Mouse (Mus musculus) hindbrain, postnatal 0 days (tissue): ENCODE measurements around the gene Spata20. TPM values are rescaled to one million over a fixed set of nuclear protein-coding genes. Genes with fewer than 3 reads are reported as not detected.
A peak's percentile ranks its signal among the peaks of the same experiment; 100 is the strongest.

Source experiments
- ATAC-seq: fragments of 200-750 bp; cut with Nextera tagmentation; 2 replicates; pipeline ENCODE4 v1.8.0; 2017; ENCODE audit warnings: mild to moderate bottlenecking, moderate TSS enrichment, moderate library complexity
- DNase-seq: peaks from one replicate; pipeline ENCODE4 v3.0.0-alpha.2; 2015; ENCODE audit warnings: low spot score
- H3K27ac ChIP-seq: fragments of 300-500 bp; sonication (generic); 2 replicates; pipeline ENCODE4 v1.5.1; 2014; ENCODE audit warnings: mild to moderate bottlenecking
- H3K27me3 ChIP-seq: fragments of 300-500 bp; sonication (generic); 2 replicates; pipeline ENCODE4 v1.6.1; 2014; ENCODE audit warnings: low read length, mixed read lengths; ENCODE audit not compliant: insufficient read depth
- H3K36me3 ChIP-seq: fragments of 300-500 bp; sonication (generic); 2 replicates; pipeline ENCODE4 v1.6.1; 2014; ENCODE audit warnings: low read length, mixed read lengths; ENCODE audit not compliant: insufficient read depth
- H3K4me1 ChIP-seq: fragments of 300-500 bp; sonication (generic); 2 replicates; pipeline ENCODE4 v1.6.1; 2014; ENCODE audit warnings: antibody characterized with exemption, low read length, mixed read lengths; ENCODE audit not compliant: insufficient read depth
- H3K4me2 ChIP-seq: fragments of 300-500 bp; sonication (generic); 2 replicates; pipeline ENCODE4 v1.6.1; 2014; ENCODE audit warnings: low read depth, mild to moderate bottlenecking, low read length, moderate library complexity, mixed read lengths
- H3K4me3 ChIP-seq: fragments of 300-500 bp; sonication (generic); 2 replicates; pipeline ENCODE4 v1.5.1; 2014; ENCODE audit warnings: low read length
- H3K9ac ChIP-seq: fragments of 300-500 bp; sonication (generic); replicated peaks from 2 replicates; pipeline ENCODE4 v1.6.1; 2014; ENCODE audit warnings: mild to moderate bottlenecking, low read length, moderate library complexity, mixed read lengths
- H3K9me3 ChIP-seq: fragments of 300-500 bp; sonication (generic); 2 replicates; pipeline ENCODE4 v1.6.1; 2016; ENCODE audit warnings: low read length, mixed read lengths
- CTCF ChIP-seq: IDR thresholded peaks from 2 replicates; pipeline ENCODE4 v1.5.1; 2016; ENCODE audit warnings: antibody characterized with exemption, control low read depth, low read depth
- WGBS: fragments of 180-500 bp; shearing (Covaris S2); extraction: QIAGEN DNeasy Blood & Tissue Kit; methylation state at CpG from one replicate; pipeline ENCODE4 v1.1.7; 2014; 5-methylcytosine and 5-hydroxymethylcytosine counted together
- polyA plus RNA-seq: library from polyadenylated mRNA; unstranded; fragments of >200 nt; fragmentation: Nextera tagmentation; extraction: Ambion mirVana; gene quantifications from 2 replicates; pipeline ENCODE4 v1.2.1, GENCODE M21; 2015
- total RNA-seq: library from RNA; depleted of rRNA; stranded (reverse); fragments of >200 nt; gene quantifications from 2 replicates; pipeline ENCODE4 v1.2.3, GENCODE M21; 2014; rRNA removed

Spata20 gene
- total RNA-seq (1.5 and 11.8 TPM in 2 replicates), polyA plus RNA-seq (1.0 and 1.6 TPM in 2 replicates)

DNA sequence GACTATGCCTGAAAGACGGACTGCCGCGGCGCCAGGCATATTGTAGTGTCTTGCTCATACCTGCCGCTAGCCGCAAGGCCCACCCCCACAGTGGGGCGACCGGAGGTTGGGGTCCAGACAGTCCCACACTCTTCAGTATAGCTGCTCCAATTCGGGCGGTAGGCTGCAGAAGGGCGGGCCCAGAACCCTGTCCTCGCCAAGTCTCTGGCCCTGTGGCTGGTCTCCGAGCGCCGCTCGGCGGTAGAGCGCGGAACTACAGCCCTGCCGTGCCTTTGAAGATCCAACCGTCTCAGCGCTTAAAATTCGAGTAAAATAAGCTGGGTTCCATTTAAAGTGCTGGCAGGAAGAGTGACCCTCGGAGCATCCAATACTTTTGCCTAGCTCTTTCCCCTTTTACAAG is at the start of gene Spata20:
Gene Spata20 (minus strand): TSS at position 179 of the 400 bp plus-strand sequence.
- WGBS, result 2% methylated on average over 24 of the region's 24 CpGs
- no peak within 1 kb of the TSS for H3K9ac ChIP-seq
- peak; percentile 86 for DNase-seq

DNA sequence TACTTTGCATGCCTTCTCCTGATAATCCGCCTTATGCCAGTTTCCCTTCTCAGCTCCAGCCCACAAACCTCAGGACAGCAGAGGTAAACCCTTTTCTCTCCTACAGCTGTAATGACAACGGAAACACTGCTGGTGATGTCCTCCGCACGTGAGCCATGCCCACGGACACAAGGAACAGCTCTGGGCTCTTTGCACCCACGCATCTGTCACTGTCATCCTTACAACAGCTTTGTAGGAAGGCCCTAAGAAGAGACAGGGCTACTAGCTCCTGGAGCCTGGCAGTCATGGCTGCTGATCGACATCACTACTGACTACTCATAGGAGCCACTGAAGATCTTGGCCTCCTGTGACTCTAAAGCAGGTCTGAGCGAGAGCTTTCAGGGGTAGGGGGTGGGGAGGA is 47.2 kb upstream of the Spata20 start:
- Histone ChIP-seq H3K4me1 (no peaks in the 10 kb centered on the region), H3K36me3 (no peaks in the 10 kb centered on the region), H3K9ac (no peak overlapping the region), H3K4me3 (no peak overlapping the region), H3K27ac (no peak overlapping the region), H3K4me2 (no peak overlapping the region), H3K9me3 (0 out of 2 replicates have a peak, but pooled peaks cover 2% of the 10 kb centered on the region), H3K27me3 (no peaks in the 10 kb centered on the region)
- DNase-seq, result no peak
- 71% methylated on average over 8 of the region's 8 CpGs for WGBS
- ATAC-seq, result no peak
- no peak for TF ChIP-seq CTCF

More for the DNA sequence above, at the start of gene Spata20:
- peak; percentile 78 for ATAC-seq
- H3K4me3 ChIP-seq, result peak within 1 kb of the TSS; percentile 7; the same call in 1 of the 2 replicates
- H3K4me1 ChIP-seq, result peaks cover 2% of the 10 kb centered on the region; the same call in 1 of the 2 replicates
- no peak within 1 kb of the TSS for H3K27ac ChIP-seq
- peak within 1 kb of the TSS; percentile 44 for H3K4me2 ChIP-seq
- H3K27me3 ChIP-seq, result no peaks in the 10 kb centered on the region
- no peaks in the 10 kb centered on the region for H3K36me3 ChIP-seq
- H3K9me3 ChIP-seq, result no peaks in the 10 kb centered on the region
- peak; percentile 99 for TF ChIP-seq CTCF

DNA sequence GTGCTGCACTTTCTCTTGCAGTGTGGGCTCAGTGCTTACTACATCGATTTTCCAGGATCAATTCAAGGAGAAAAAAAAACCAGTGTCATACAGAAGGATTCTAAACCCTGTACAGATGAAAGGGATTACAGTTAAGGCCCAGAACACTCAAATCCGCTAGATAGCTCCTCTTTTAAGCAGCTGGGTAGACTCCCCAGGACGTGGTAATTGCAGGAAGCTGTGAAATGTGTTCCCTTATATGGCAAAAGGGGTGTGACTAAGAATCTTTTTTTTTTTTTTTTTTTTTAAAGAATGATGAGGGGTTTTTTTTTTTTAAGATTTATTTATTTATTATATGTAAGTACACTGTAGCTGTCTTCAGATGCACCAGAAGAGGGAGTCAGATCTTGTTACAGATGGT is 42.9 kb upstream of the Spata20 start:
- Histone ChIP-seq H3K27ac (no peak overlapping the region), H3K9ac (no peak overlapping the region), H3K4me2 (no peak overlapping the region), H3K4me3 (no peak overlapping the region), H3K27me3 (no peaks in the 10 kb centered on the region), H3K36me3 (no peaks in the 10 kb centered on the region), H3K4me1 (no peaks in the 10 kb centered on the region), H3K9me3 (no peaks in the 10 kb centered on the region)
- DNase-seq (no peak), ATAC-seq (no peak)
- 41% methylated on average over 3 of the region's 3 CpGs for WGBS
- no peak for TF ChIP-seq CTCF

GRCm38 (mm10) chr11:94526171-94526879 is 40.3 kb upstream of the Spata20 start:
- peak; percentile 19 for DNase-seq
- H3K27ac ChIP-seq, result no peak overlapping the region
- TF ChIP-seq CTCF, result no peak
- no peaks in the 10 kb centered on the region for H3K9me3 ChIP-seq
- H3K4me2 ChIP-seq, result no peak overlapping the region
- no peaks in the 10 kb centered on the region for H3K27me3 ChIP-seq
- H3K4me3 ChIP-seq, result no peak overlapping the region
- 35% methylated on average over 9 of the region's 9 CpGs for WGBS
- no peak overlapping the region for H3K9ac ChIP-seq
- H3K36me3 ChIP-seq, result no peaks in the 10 kb centered on the region
- no peaks in the 10 kb centered on the region for H3K4me1 ChIP-seq
- peak; percentile 45; the same call in 1 of the 2 replicates for ATAC-seq

GRCm38 (mm10) chr11:94521219-94521843 is 35.4 kb upstream of the Spata20 start, which contains the start of gene Mycbpap:
Mycbpap (minus strand) TSS chr11:94521742.
- peak; percentile 77 for ATAC-seq
- Histone ChIP-seq H3K4me3 (peak within 1 kb of the TSS; percentile 49), H3K27me3 (no peaks in the 10 kb centered on the region), H3K27ac (peak within 1 kb of the TSS; percentile 60; the same call in 1 of the 2 replicates), H3K9me3 (no peaks in the 10 kb centered on the region), H3K4me1 (peaks cover 3% of the 10 kb centered on the region; the same call in 1 of the 2 replicates), H3K4me2 (peak within 1 kb of the TSS; percentile 92), H3K9ac (peak within 1 kb of the TSS; percentile 56), H3K36me3 (no peaks in the 10 kb centered on the region)
- TF ChIP-seq CTCF, result peak; percentile 35
- under 1% methylated on average over 42 of the region's 42 CpGs for WGBS
- DNase-seq, result peak; percentile 77

GRCm38 (mm10) chr11:94513452-94513851 is 27.5 kb upstream of the Spata20 start:
- WGBS, result 50% methylated on average over 9 of the region's 9 CpGs
- ATAC-seq (no peak), DNase-seq (no peak)
- TF ChIP-seq CTCF, result no peak
- no peak overlapping the region for H3K4me3 ChIP-seq
- H3K27ac ChIP-seq, result no peak overlapping the region
- no peak overlapping the region for H3K4me2 ChIP-seq
- H3K4me1 ChIP-seq, result no peaks in the 10 kb centered on the region
- H3K27me3 ChIP-seq, result no peaks in the 10 kb centered on the region
- no peak overlapping the region for H3K9ac ChIP-seq
- no peaks in the 10 kb centered on the region for H3K36me3 ChIP-seq
- 0 out of 2 replicates have a peak, but pooled peaks cover 5% of the 10 kb centered on the region for H3K9me3 ChIP-seq
